Mouse (Mus musculus): Measurements from ENCODE around the gene Add1. TPM values are rescaled to one million over a fixed set of nuclear protein-coding genes. Genes with fewer than 3 reads are reported as not detected.
"Not testable (repeated sequence)": the region's sequence is repeated elsewhere in the genome, so short reads cannot be mapped to it uniquely, and the experiment has no call there.

The Add1 gene
- polyA plus RNA-seq, 1 experiment from 2014 or later: 204 TPM

GRCm38 (mm10) chr5:34571551-34571950 lies 1.9 kb upstream of the Add1 start:
- Histone ChIP-seq H3K4me1 (ENCODE audit: control insufficient read depth, insufficient read depth, low read length) (peaks cover 11% of the 10 kb centered on the region), H3K4me3 (ENCODE audit: low read depth, low read length) (no peak overlapping the region), H3K27ac (ENCODE audit: low read depth, low read length) (no peak overlapping the region), H3K9me3 (ENCODE audit: control insufficient read depth, low read length) (no peaks in the 10 kb centered on the region), H3K27me3 (ENCODE audit: control insufficient read depth, insufficient read depth, low read length) (no peaks in the 10 kb centered on the region), H3K9ac (ENCODE audit: low read length) (no peak overlapping the region), H3K36me3 (ENCODE audit: control insufficient read depth, insufficient read depth, low read length) (no peaks in the 10 kb centered on the region), H3K4me2 (ENCODE audit: low read depth) (no peak overlapping the region)
- 90% methylated on average over 3 of the region's 3 CpGs for WGBS
- DNase-seq (ENCODE audit: low spot score) (no peak), ATAC-seq (ENCODE audit: insufficient read depth, low FRiP score, low TSS enrichment) (no peak)

- H3K36me3 ChIP-seq (ENCODE audit: control insufficient read depth, insufficient read depth, low read length); H3K9me3 ChIP-seq (ENCODE audit: control insufficient read depth, low read length); H3K27me3 ChIP-seq (ENCODE audit: control insufficient read depth, insufficient read depth, low read length); ATAC-seq (ENCODE audit: insufficient read depth, low FRiP score, low TSS enrichment); DNase-seq (ENCODE audit: low spot score): not testable (repeated sequence)
- peak overlapping the region; percentile 91 for H3K4me3 ChIP-seq (ENCODE audit: low read depth, low read length)
- peak overlapping the region; percentile 63 for H3K4me2 ChIP-seq (ENCODE audit: low read depth)
- H3K4me1 ChIP-seq (ENCODE audit: control insufficient read depth, insufficient read depth, low read length): peaks cover 11% of the 10 kb centered on the region
- 57% methylated on average over 3 of the region's 4 CpGs for WGBS
- peak overlapping the region; percentile 82 for H3K27ac ChIP-seq (ENCODE audit: low read depth, low read length)
- peak overlapping the region; percentile 73 for H3K9ac ChIP-seq (ENCODE audit: low read length)
Measured at GRCm38 (mm10) chr5:34572568-34572967, 896 bp upstream of the Add1 start.

GRCm38 (mm10) chr5:34574721-34575120 lies 1.3 kb downstream of the Add1 start:
- no peaks in the 10 kb centered on the region for H3K36me3 ChIP-seq (ENCODE audit: control insufficient read depth, insufficient read depth, low read length)
- DNase-seq (ENCODE audit: low spot score) (no peak), ATAC-seq (ENCODE audit: insufficient read depth, low FRiP score, low TSS enrichment) (no peak)
- H3K4me2 ChIP-seq (ENCODE audit: low read depth): peak overlapping the region; percentile 48
- H3K4me3 ChIP-seq (ENCODE audit: low read depth, low read length): peak overlapping the region; percentile 91
- H3K9me3 ChIP-seq (ENCODE audit: control insufficient read depth, low read length): no peaks in the 10 kb centered on the region
- H3K4me1 ChIP-seq (ENCODE audit: control insufficient read depth, insufficient read depth, low read length): peaks cover 11% of the 10 kb centered on the region
- H3K27me3 ChIP-seq (ENCODE audit: control insufficient read depth, insufficient read depth, low read length): no peaks in the 10 kb centered on the region
- 51% methylated on average over 10 of the region's 10 CpGs for WGBS
- H3K27ac ChIP-seq (ENCODE audit: low read depth, low read length): no peak overlapping the region
- peak overlapping the region; percentile 5; the same call in 1 of the 2 replicates for H3K9ac ChIP-seq (ENCODE audit: low read length)

- no peak for ATAC-seq (ENCODE audit: insufficient read depth, low FRiP score, low TSS enrichment)
- DNase-seq (ENCODE audit: low spot score): no peak
- Histone ChIP-seq H3K4me1 (ENCODE audit: control insufficient read depth, insufficient read depth, low read length) (peaks cover 11% of the 10 kb centered on the region), H3K27me3 (ENCODE audit: control insufficient read depth, insufficient read depth, low read length) (no peaks in the 10 kb centered on the region), H3K9ac (ENCODE audit: low read length) (no peak overlapping the region), H3K4me3 (ENCODE audit: low read depth, low read length) (no peak overlapping the region), H3K4me2 (ENCODE audit: low read depth) (no peak overlapping the region), H3K36me3 (ENCODE audit: control insufficient read depth, insufficient read depth, low read length) (no peaks in the 10 kb centered on the region), H3K27ac (ENCODE audit: low read depth, low read length) (no peak overlapping the region), H3K9me3 (ENCODE audit: control insufficient read depth, low read length) (no peaks in the 10 kb centered on the region)
- WGBS: 94% methylated on average over 1 of the region's 1 CpGs
Measured at GRCm38 (mm10) chr5:34576286-34576685, 2.8 kb downstream of the Add1 start.

GRCm38 (mm10) chr5:34578038-34578655 lies 4.7 kb downstream of the Add1 start:
- Histone ChIP-seq H3K4me2 (ENCODE audit: low read depth) (no peak overlapping the region), H3K9ac (ENCODE audit: low read length) (no peak overlapping the region), H3K4me1 (ENCODE audit: control insufficient read depth, insufficient read depth, low read length) (peaks cover 11% of the 10 kb centered on the region), H3K9me3 (ENCODE audit: control insufficient read depth, low read length) (no peaks in the 10 kb centered on the region), H3K4me3 (ENCODE audit: low read depth, low read length) (no peak overlapping the region), H3K27me3 (ENCODE audit: control insufficient read depth, insufficient read depth, low read length) (no peaks in the 10 kb centered on the region), H3K27ac (ENCODE audit: low read depth, low read length) (no peak overlapping the region), H3K36me3 (ENCODE audit: control insufficient read depth, insufficient read depth, low read length) (no peaks in the 10 kb centered on the region)
- 98% methylated on average over 7 of the region's 7 CpGs for WGBS
- DNase-seq (ENCODE audit: low spot score): no peak
- no peak for ATAC-seq (ENCODE audit: insufficient read depth, low FRiP score, low TSS enrichment)

GRCm38 (mm10) chr5:34579377-34579776 lies 5.9 kb downstream of the Add1 start:
- H3K9ac ChIP-seq (ENCODE audit: low read length): no peak overlapping the region
- H3K27ac ChIP-seq (ENCODE audit: low read depth, low read length): no peak overlapping the region
- H3K4me2 ChIP-seq (ENCODE audit: low read depth): no peak overlapping the region
- no peaks in the 10 kb centered on the region for H3K36me3 ChIP-seq (ENCODE audit: control insufficient read depth, insufficient read depth, low read length)
- WGBS: 85% methylated on average over 3 of the region's 3 CpGs
- peaks cover 11% of the 10 kb centered on the region for H3K4me1 ChIP-seq (ENCODE audit: control insufficient read depth, insufficient read depth, low read length)
- no peak overlapping the region for H3K4me3 ChIP-seq (ENCODE audit: low read depth, low read length)
- H3K9me3 ChIP-seq (ENCODE audit: control insufficient read depth, low read length): no peaks in the 10 kb centered on the region
- no peak for DNase-seq (ENCODE audit: low spot score)
- H3K27me3 ChIP-seq (ENCODE audit: control insufficient read depth, insufficient read depth, low read length): no peaks in the 10 kb centered on the region
- ATAC-seq (ENCODE audit: insufficient read depth, low FRiP score, low TSS enrichment): no peak

GRCm38 (mm10) chr5:34581671-34582313 lies 8.3 kb downstream of the Add1 start:
- not testable (repeated sequence) for H3K4me2 ChIP-seq (ENCODE audit: low read depth); H3K4me3 ChIP-seq (ENCODE audit: low read depth, low read length); DNase-seq (ENCODE audit: low spot score); H3K9me3 ChIP-seq (ENCODE audit: control insufficient read depth, low read length); ATAC-seq (ENCODE audit: insufficient read depth, low FRiP score, low TSS enrichment); H3K4me1 ChIP-seq (ENCODE audit: control insufficient read depth, insufficient read depth, low read length); H3K27ac ChIP-seq (ENCODE audit: low read depth, low read length); H3K9ac ChIP-seq (ENCODE audit: low read length); H3K27me3 ChIP-seq (ENCODE audit: control insufficient read depth, insufficient read depth, low read length); H3K36me3 ChIP-seq (ENCODE audit: control insufficient read depth, insufficient read depth, low read length)
- WGBS: 52% methylated on average over 10 of the region's 10 CpGs

- WGBS: 85% methylated on average over 5 of the region's 5 CpGs
- Histone ChIP-seq H3K4me3 (ENCODE audit: low read depth, low read length) (no peak overlapping the region), H3K9ac (ENCODE audit: low read length) (no peak overlapping the region), H3K4me1 (ENCODE audit: control insufficient read depth, insufficient read depth, low read length) (no peaks in the 10 kb centered on the region), H3K27me3 (ENCODE audit: control insufficient read depth, insufficient read depth, low read length) (no peaks in the 10 kb centered on the region), H3K9me3 (ENCODE audit: control insufficient read depth, low read length) (no peaks in the 10 kb centered on the region), H3K27ac (ENCODE audit: low read depth, low read length) (no peak overlapping the region), H3K36me3 (ENCODE audit: control insufficient read depth, insufficient read depth, low read length) (no peaks in the 10 kb centered on the region), H3K4me2 (ENCODE audit: low read depth) (no peak overlapping the region)
- DNase-seq (ENCODE audit: low spot score) (no peak), ATAC-seq (ENCODE audit: insufficient read depth, low FRiP score, low TSS enrichment) (no peak)
Measured at GRCm38 (mm10) chr5:34582314-34582675, 8.8 kb downstream of the Add1 start.

- Histone ChIP-seq H3K27ac (ENCODE audit: low read depth, low read length) (no peak overlapping the region), H3K9me3 (ENCODE audit: control insufficient read depth, low read length) (no peaks in the 10 kb centered on the region), H3K4me1 (ENCODE audit: control insufficient read depth, insufficient read depth, low read length) (no peaks in the 10 kb centered on the region), H3K9ac (ENCODE audit: low read length) (no peak overlapping the region), H3K27me3 (ENCODE audit: control insufficient read depth, insufficient read depth, low read length) (no peaks in the 10 kb centered on the region), H3K36me3 (ENCODE audit: control insufficient read depth, insufficient read depth, low read length) (no peaks in the 10 kb centered on the region), H3K4me2 (ENCODE audit: low read depth) (no peak overlapping the region), H3K4me3 (ENCODE audit: low read depth, low read length) (no peak overlapping the region)
- WGBS: 79% methylated on average over 5 of the region's 5 CpGs
- no peak for ATAC-seq (ENCODE audit: insufficient read depth, low FRiP score, low TSS enrichment)
- no peak for DNase-seq (ENCODE audit: low spot score)
Measured at GRCm38 (mm10) chr5:34585216-34585615, 11.8 kb downstream of the Add1 start.
